Comparison of ENCODE assay signal across 8 mouse cellular contexts in the genomic region with DNA sequence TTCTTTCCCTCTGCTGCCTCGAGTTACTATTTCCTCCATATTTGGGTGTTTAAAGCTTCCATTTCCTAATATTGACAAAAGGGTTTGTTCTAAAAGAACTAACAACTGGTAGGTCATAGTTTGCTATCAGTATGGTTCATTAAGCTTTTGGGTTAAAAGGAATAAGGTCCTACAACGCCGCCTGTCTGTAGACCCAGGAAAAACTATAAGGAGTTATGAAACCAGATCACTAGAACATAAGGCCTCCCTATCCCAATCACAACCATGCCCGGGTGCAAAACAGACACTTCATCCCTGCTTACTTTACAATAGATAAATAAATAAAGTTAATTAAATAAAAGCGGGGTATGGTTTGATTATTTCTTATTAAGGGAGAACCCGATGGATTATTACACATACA. TPM values are rescaled to one million over a fixed set of nuclear protein-coding genes. Genes with fewer than 3 reads are reported as not detected.
DNase-seq lines count a peak whose midpoint lies in the region; ATAC-seq and TF ChIP-seq lines count a peak whose summit lies in the region.

No protein-coding gene starts in this region.

- ATAC-seq in cerebellum, adult (ENCODE audit: insufficient number of reproducible peaks, low FRiP score, low TSS enrichment) = no peak
- peak; percentile 60 for ATAC-seq in inflammation-experienced regulatory T-cells, adult 6 months
- peak; percentile 48 for ATAC-seq in megakaryocyte, adult 5-6 weeks (ENCODE audit: poor library complexity, severe bottlenecking)

- TF ChIP-seq CTCF in cortical plate, adult 2 months (IDR thresholded peaks at IDR 0.05; ENCODE audit: extremely low read depth, insufficient read depth, low read length) = peak; percentile 20; the same call in 1 of the 2 replicates

- TF ChIP-seq POLR2A in cortical plate, adult 2 months (IDR thresholded peaks at IDR 0.05; ENCODE audit: extremely low read depth, insufficient read depth, low read length) = no peak

- peak; percentile 64 for DNase-seq in cerebellum, adult 11 months
- DNase-seq in gastrocnemius, postnatal 10 days = peak; percentile 65
- peak; percentile 11 to 69 for DNase-seq in left cerebral cortex, adult 8-10 months (ENCODE audit: low spot score in 2 of 2)
- peak; percentile 44 to 71 for DNase-seq in right cerebral cortex, postnatal 36 days (ENCODE audit: low spot score in 2 of 2)

- H3K4me3 ChIP-seq in cortical plate, adult 2 months (ENCODE audit: insufficient read depth, low read length) = peak overlapping the region; percentile 100

- H3K27ac ChIP-seq in cortical plate, adult 2 months (ENCODE audit: insufficient read depth, low read length) = no peak overlapping the region

- H3K4me1 ChIP-seq in cortical plate, adult 2 months (ENCODE audit: control insufficient read depth, insufficient read depth, low read length) = peaks cover 5% of the 10 kb centered on the region; the same call in 1 of the 2 replicates

RNA-seq across cellular contexts. Expression of gene Ankrd17, which starts 1.9 kb away (rescaled TPM):
- 53.5 and 55.1 TPM in 2 replicates for polyA plus RNA-seq in cortical plate, adult 2 months (2012; rRNA removed)
- 10 to 100 TPM; 49.5 to 65.3 TPM for total RNA-seq in gastrocnemius, postnatal 10 days (2021)
- polyA plus RNA-seq in inflammation-experienced regulatory T-cells, adult 6 months (2017; shearing (Covaris generic)) = 10 to 100 TPM; 40.5 to 64.2 (median 52.0) TPM
- total RNA-seq in left cerebral cortex, adult 8-10 months (2022) = 100 to 1,000 TPM; 106 to 116 (median 113) TPM
- total RNA-seq in megakaryocyte, adult 5-6 weeks (2015) = 54.9 and 57.0 TPM in 2 replicates
- 44.0 and 61.7 TPM in 2 replicates for total RNA-seq in megakaryocyte, adult 5-6 weeks (2017)

RNA-seq across cellular contexts. Expression of gene Gm9958, which starts 2.5 kb away (rescaled TPM):
- 1.5 and 2.2 TPM in 2 replicates for polyA plus RNA-seq in cortical plate, adult 2 months (2012; rRNA removed)
- total RNA-seq in gastrocnemius, postnatal 10 days (2021) = 1 to 10 TPM; 1.0 to 1.6 TPM
- polyA plus RNA-seq in inflammation-experienced regulatory T-cells, adult 6 months (2017; shearing (Covaris generic)) = 1 to 10 TPM in 2 of 3 experiments, under 1 TPM in 1; 0.70 to 3.1 (median 1.4) TPM
- 1 to 10 TPM; 1.5 to 3.1 (median 2.2) TPM for total RNA-seq in left cerebral cortex, adult 8-10 months (2022)
- total RNA-seq in megakaryocyte, adult 5-6 weeks (2015) = 2.3 and 4.3 TPM in 2 replicates
- 0.89 and 1.6 TPM in 2 replicates for total RNA-seq in megakaryocyte, adult 5-6 weeks (2017)
